Mouse (Mus musculus) cerebral cortex, adult 2 months (tissue): ENCODE measurements around the gene Klhl11.

ENCODE experiments used
- WGBS: fragments of 180-500 bp; shearing (Covaris S2); methylation state at CpG from one replicate; pipeline ENCODE4 v1.1.7; 2018; 5-methylcytosine and 5-hydroxymethylcytosine counted together

Gene Klhl11

DNA sequence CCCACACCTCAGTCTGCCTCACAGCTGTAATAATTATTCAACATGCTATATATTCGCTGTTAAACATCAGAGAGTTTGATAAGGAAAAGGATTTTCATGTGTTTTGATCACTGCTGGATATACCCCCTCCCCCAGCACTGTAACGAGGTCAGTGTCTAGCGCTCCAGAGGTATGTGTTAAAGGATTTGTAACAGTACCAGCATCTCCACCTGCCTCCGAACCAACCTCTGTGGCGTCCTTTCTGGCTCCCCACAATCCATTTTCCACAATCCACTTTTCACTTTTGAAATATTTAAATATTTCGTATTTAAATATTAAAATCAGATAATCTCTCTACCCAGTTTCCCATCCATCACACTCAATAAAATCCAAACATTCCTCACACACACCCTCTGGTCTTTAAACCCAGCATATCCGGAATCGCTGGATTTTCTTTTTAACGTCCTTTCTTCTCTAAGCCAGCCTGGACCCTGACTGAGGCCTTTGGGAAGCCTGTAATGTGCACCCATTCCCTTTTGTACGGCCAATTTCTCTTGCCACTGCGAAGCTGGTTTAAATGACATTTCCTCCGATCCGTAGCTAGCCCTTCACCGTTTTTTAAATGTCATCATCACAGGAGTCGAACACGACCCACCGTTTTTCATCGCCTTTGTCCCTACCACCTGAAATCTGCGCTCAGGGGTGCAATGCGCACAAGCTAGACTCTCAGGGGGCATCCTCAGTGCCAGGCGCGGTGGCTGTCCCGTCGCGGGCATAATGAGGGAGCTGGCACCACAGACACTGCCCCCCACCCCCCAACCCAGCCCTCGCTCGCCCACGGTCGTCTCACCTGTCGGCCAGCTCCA lies 967 bp downstream of the Klhl11 start:
- WGBS = 4% methylated on average over 30 of the region's 30 CpGs

DNA sequence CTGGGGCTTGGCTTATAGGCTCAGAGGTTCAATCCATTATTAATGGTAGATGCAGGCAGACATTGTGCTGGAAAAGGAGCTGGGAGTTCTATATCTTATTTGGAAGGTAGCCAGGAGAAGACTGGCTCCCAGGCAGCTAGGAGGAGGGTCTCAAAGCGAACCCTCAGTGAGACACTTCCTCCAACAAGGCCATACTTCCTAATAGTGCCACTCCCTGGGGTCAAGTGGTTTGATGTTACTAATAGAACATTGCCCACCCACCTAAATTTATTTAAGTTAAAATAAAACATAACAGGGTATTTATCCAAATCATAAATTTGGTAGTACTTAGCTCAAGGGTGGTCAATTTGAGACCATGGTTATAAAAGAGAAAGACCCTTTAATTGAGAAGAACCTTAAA lies 6.7 kb downstream of the Klhl11 start:
- 76% methylated on average over 1 of the region's 1 CpGs for WGBS

DNA sequence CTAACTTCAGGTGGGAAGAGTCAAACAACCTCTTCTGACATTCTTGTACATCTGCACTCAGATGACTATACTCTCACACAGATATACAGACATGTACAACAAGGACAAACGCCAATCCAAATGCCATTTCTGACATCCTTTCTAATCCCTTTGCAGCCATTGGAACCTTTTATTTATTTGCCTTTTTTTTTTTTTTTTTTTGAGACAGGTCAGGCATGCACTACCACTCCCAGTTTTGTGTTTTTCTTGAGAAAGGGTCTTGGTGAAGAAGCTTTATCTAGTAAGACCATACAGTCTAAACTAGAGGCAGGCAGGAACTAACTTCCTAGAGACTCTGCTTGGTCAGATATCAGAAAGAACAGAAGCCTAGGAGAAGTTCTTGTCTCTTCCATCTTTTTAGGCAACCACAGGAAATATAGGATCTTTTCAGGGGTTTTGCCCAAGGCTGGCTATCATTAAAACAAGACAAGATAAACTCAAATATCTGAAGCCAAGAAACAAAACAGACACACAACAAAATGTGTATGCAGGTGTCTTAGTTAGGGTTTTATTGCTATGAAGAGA lies 7.2 kb downstream of the Klhl11 start:
- WGBS = 95% methylated on average over 1 of the region's 1 CpGs

DNA sequence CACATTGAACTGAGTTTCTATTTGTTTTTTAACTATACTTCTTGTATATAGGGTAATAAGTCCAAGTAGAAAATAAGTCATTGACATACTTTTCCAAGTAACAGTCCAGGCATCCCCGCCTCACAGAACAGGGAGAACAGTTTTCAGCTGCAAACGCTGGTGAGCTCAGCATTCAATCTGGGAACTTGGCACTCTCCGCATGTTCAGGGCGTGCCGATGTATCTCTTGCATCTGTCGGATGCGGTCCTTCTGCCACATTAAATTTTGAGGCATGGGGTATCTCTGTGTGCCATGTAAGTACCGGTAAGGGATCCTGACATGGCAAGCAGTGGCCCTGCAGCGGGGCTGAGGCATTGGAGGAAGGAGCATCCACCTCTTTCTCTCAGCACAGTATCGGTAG lies 9.8 kb downstream of the Klhl11 start:
- WGBS = 43% methylated on average over 10 of the region's 10 CpGs

DNA sequence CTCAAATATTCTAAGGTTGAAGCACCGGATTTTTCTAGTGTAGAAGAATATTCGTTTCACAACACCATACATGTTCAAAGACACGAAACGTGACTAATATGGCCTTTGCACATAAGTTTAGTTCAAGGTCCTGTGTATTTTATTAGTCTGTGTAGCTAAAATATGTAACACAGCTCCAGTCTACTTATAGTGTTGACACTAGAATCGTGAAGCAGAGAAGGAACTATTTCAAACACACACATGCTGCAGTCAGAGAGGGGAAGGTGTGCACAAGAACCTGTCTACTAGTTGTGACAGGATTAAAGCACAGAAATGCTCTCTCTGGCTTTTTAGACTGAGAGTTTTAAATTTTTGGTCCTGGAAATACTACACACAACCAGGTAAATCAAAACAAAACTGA lies 14.8 kb downstream of the Klhl11 start:
- WGBS = 65% methylated on average over 5 of the region's 5 CpGs

DNA sequence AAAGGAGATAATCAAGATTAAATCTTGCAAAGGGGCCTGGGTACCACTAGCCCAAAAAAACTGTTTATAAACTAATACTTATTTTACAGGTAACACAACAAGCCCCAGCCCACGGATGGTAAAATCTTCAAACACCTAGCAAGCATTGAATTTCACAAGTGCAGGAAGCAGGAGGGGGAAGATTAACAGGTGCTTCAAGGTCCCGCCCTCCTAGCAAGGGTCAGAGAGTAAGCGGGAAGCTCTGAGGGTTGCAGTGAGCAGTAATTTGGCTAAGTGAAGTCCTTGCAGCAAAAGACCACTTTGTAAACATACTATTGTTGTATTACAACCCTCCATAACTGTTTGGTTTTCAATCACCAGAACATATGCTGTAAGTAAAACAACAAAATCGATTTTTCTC lies 15.3 kb downstream of the Klhl11 start:
- WGBS = 79% methylated on average over 4 of the region's 4 CpGs

DNA sequence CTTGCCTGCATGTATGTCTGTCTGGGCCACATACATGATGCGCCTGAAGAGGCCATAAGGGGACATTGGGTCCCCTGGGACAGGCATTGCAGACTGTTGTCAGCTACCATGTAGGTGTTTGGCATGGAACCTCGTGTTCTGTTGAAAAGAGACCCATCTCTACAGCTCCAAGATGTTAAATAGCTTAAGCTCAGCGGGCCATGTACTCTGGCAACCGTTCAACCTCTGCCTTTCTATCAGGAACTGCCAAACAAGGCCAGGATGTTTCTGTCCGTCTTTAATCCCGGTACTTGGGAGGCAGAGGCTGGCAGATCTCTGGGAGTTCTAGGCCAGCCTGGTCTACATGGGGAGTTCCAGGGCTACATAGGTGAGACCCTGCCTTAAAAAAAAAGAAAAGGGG lies 29.9 kb downstream of the Klhl11 start:
- 68% methylated on average over 6 of the region's 6 CpGs for WGBS

DNA sequence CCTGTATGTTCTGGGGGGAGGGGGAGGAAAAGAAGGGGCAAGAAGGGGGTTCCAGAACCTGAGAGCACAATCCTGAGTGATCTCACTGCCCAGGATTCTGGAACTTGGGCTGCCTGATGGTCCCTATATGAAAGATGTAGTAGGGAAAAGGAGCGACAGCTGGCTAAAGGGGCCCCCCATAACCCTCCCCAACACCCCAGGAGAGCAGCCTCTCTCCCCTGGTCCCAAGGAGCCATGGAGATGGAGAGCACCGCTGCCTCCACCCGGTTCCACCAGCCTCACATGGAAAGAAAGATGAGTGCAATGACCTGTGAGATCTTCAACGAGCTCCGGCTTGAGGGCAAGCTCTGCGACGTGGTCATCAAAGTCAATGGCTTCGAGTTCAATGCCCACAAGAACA lies 30.7 kb downstream of the Klhl11 start, which contains the start of the genes Nt5c3b and Klhl10:
Nt5c3b (minus strand) TSS at position 12 of the 400 bp plus-strand sequence.
Klhl10 (plus strand) TSS at position 121 of the 400 bp plus-strand sequence.
- 90% methylated on average over 8 of the region's 8 CpGs for WGBS

DNA sequence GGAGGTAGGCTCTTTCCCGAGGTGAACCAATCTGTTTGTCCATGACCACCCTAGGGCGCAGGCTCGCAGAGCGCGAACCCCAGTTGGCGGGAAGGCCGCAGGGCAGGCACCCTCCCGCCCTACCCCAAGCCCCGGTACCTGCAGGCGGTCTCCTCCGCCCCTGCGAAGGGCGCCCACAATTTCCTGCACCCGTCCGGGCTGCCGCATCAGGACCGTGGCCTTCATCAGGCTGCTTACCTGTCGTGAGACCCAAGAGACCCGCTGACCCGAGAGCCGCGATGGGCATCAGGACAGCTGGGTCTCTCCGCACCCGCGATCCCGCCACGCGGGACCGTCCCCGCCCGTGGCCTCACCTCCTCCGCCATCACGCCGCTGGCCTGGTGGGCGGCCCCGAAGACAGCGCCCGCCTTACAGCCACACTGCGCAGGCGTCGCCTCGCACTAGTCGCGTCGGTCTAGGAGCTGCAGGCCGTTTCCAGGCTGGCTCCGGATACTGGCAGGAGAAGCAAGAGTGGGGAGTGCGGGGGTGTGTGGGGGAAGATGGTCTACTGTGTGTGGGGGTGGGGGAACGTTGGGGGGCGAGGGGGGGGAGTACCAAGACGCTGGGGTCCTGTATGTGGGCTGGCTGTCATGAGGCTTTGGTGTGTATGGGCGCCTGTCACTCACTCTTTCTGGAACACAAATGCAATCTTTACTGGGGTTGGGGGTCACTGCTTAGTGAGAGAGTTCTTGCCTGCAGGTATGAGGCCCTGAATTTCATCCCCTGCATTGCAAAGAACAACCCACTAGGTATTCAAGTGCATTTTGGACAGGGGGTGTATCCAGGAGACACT lies 31.6 kb downstream of the Klhl11 start:
- 2% methylated on average over 45 of the region's 52 CpGs for WGBS

DNA sequence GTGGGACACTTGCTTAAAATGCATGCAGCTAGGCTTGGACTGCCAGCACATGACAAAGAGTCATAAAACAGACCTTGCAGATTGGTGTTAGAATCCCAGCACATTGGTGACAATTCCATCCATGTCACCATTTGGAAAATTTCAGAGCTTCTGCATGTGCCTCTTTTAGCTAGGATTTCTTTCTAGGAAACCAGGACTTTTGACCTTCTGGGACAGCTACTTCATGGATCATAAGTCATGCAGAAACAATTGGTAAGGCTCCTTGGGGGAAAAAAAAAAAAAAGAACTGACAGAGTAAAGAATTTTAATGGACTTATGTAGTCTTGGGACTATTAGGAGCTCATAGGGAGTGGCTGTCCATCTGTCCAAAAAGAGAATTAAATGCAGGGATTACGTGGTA lies 34.6 kb downstream of the Klhl11 start:
- 97% methylated on average over 1 of the region's 1 CpGs for WGBS

DNA sequence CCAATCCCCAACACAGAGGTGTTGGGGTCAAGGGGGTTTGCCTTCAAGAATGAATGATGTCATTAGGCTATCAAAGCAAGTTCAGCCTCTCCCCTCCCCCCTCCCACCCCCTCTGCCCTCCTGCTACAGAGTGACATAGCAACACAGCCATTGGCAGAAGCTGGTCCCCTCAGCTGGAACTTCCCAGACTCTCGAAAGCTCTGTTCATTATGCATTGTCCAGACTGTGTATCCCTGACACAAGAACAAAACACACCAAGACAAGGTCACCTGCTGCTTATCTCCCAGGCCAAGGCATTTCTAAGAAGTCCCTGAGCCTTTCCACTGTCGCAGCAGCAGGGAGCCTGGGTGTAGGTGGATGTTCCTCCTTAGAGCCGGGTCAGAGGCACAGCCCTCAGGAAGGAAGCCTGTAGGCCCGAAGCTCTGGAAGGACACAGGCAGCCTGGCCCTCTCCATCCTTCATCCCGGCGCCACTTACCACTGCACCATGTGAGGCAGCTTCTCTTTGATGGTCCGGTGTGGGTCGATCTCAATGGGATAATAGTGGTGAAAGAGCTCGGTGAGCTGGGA lies 36.8 kb downstream of the Klhl11 start:
- WGBS = 67% methylated on average over 9 of the region's 9 CpGs

DNA sequence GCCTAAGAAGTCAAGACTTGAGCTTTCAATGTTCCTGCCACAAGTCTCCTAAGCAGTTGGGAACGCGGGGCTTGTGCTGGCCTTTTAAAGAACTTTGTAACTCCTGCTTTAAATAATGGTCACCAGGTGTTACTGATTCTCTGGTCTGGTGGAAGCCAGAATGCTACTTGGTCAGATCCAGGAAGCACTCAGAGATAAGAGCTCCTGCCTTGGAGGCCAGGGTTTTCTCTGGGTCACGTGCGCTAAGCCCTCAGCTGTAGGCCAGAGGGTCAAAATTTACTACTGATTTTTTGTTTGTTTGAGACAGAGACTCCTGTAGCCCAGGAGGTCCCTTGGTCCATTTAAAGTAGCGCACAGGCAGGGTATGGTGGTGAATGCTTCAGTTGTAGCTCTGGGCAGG lies 40.5 kb downstream of the Klhl11 start:
- 98% methylated on average over 5 of the region's 5 CpGs for WGBS

DNA sequence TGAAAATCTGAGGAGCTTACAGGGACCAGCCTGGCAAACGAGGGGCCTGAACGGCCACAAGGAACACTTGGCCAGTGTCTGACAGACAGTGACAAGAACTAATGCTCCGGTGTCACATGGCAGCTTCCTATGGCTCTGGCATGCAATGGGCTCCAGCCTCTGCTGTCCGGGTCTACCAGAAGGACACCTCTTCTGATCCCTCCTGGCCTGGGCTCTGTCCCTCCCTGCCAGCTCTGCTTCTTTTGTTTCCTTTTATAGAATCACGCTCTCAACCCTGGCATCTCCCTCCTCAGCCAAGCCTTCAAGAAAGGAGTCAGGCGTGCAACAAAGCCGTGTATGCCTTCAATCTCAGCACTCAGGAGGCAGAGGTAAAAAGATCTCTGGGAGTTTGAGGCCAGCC lies 42.5 kb downstream of the Klhl11 start:
- WGBS = 62% methylated on average over 7 of the region's 7 CpGs

DNA sequence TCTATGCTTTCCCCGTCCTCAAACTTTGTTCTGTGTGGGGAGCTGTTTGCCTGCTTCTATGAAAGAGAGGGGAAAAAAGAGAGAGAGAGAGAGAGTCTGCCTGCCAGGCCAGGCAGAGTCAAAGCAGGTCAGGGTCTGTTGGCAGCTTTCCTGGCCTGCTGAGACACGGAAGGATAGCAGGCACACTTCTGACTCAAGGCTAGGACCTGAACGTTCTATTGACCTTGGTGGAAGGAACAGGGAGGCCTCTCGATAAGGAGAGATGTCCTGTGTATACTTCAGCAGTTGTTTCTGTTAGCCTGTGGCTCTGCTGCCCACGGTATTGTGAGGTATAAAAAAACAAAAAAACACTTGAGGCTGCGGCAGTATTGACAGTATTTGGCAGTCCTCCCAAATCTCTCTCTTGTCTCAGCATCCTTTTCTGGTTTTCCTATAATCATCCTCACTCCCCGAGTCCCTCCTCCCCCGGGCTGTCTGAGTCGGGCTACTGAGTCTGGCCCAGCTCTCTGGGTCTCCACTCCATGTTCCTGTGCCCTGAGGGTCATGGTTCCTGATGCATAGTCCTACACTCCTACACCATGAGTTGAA lies 43.8 kb downstream of the Klhl11 start:
- 16% methylated on average over 9 of the region's 9 CpGs for WGBS

DNA sequence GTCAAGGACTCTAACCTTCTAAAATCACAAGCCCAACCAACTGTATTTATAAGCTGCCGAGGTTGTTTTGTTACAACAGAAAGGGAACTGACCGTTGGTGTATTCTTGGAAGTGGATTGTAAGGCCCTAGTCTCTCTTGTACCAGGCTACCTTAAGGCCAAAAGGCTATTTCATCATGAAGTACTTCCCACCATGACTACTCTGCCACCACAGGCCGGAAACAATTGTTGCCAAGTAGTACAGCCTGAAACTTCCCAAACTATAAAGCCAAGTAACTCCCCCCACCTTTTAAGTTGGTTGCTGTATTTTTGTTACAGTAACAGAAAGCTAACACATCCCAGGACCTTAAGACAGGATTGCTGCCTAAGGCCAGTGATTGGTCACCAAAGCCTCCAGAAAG lies 45.7 kb downstream of the Klhl11 start:
- 91% methylated on average over 3 of the region's 3 CpGs for WGBS

DNA sequence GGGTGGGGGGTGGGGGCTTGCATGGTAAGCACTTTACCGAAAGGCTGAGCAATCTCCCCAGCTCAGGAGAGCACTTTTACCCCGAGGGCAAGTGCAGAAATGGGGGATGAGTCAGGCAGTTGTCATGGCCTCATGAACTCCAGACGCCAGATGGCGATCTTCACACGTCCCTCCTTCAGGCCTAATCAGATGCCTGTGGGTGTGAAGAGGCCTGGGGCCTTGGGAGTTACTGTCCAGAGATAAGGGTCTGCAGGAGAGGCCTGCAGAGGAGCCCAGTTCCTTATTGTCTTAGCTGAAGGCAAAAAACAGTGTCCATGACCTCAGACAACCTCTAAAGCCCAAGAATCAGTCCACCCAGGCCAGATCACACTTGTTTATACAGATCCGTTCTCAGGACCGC lies 46.7 kb downstream of the Klhl11 start:
- 38% methylated on average over 7 of the region's 7 CpGs for WGBS

DNA sequence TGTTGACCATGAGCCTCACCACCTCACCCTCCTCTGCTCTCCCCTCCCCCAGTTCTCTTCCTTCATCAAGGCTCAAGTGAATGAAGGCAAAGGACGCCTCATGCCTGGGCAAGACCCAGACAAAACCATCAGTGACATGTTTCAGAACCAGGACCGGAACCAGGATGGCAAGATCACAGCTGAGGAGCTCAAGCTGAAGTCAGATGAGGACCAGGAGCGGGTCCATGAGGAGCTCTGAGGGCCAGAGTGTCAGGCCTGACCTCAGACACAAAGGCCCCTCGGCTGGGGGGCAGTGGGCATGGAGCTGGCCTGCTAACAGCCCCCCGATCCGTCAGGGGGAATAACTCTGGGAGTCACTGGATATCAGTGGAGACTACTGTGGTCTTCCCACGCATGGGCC lies 48.7 kb downstream of the Klhl11 start:
- 94% methylated on average over 7 of the region's 7 CpGs for WGBS

DNA sequence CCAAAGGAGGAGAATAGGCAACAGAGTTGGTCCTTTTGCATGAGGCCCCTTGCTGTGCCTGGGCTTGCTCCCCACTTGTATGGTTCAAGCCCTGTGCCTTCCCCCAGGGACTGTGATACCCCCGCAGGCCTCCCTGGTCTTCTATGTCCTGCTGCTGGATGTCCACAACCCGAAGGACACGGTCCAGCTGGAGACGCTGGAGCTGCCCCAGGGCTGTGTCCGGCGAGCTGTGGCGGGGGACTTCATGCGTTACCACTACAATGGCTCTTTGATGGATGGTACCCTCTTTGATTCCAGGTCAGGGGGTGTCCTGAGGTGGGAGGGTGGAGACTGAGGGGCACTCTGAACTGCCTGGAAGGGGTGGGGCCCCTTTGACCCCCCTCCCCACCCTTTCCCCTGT lies 51.0 kb downstream of the Klhl11 start:
- WGBS = 66% methylated on average over 8 of the region's 8 CpGs

DNA sequence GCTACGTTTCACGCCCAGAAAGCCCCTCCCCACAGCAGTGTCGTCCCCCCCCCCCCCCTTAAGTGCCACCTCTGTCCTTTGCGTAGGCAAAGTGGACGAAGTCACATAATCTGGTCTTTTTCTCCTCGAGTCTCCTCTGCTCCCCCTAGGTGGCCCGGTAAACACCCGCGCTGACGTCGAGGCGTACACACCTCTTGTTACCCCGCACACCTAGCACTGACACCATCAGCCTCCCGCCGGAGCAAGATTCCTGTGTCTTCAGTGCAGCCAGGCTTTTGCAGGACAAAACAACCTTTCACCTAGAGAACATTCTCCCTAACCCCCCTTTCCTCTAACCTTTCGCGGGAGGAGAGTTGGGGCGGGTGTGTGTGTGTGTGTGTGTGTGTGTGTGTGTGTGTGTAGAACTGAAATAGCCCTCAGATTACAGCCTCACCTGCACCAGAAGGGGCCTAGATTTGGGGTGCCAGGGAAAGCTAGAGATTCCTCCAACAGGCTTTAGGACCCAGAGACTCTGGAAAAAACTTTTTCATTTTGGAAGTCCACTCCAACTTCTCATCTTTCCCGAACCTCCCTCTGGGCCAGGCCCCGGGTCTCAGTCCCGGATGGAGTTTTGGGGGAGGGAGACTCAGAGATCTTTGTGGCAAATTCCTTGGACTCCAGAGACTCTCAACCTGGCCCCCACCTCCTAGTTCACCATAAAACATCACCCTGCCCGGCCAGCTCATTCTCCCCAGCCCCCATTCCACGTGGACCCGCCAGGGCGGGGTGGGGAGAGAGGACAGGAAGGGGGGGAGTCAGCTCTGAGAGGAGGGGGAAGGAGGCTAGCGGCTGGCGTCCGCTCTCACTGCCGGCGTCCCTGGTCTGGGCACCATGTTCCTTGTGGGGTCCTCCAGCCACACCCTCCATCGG lies 57.4 kb downstream of the Klhl11 start, which contains the start of gene Fkbp10:
Fkbp10 (plus strand) TSS at position 784 of the 909 bp plus-strand sequence.
- 2% methylated on average over 30 of the region's 31 CpGs for WGBS
